Mouse (Mus musculus) stomach, adult 2 months (tissue): ENCODE results near the gene Hoxd3. TPM values are rescaled to one million over a fixed set of nuclear protein-coding genes. Genes with fewer than 3 reads are reported as not detected.

Experiments
- polyA plus RNA-seq: library from polyadenylated mRNA; depleted of rRNA; stranded (reverse); fragments of >200 nt; gene quantifications from 2 replicates; pipeline ENCODE4 v1.2.3, GENCODE M21; 2012; rRNA removed

The Hoxd3 gene
- 0.61 and 0.75 TPM in 2 replicates for polyA plus RNA-seq

GRCm38 (mm10) chr2:74711721-74712621, at the start of gene Hoxd3, which contains the start of gene Hoxd4:
Gene Hoxd3 (plus strand): TSS chr2:74711927.
Gene Hoxd4 (plus strand): TSS chr2:74711929.

GRCm38 (mm10) chr2:74667842-74668357, 43.8 kb upstream of the Hoxd3 start, which contains the start of gene Hoxd13:
Gene Hoxd13 (plus strand): TSS chr2:74668310.

GRCm38 (mm10) chr2:74674881-74675665, 36.7 kb upstream of the Hoxd3 start, which contains the start of gene Hoxd12:
Gene Hoxd12 (plus strand): TSS chr2:74675013.

GRCm38 (mm10) chr2:74678891-74679595, 32.7 kb upstream of the Hoxd3 start, which contains the start of gene Hoxd11:
Gene Hoxd11 (plus strand): TSS chr2:74679557.

GRCm38 (mm10) chr2:74691022-74691951, 20.4 kb upstream of the Hoxd3 start, which contains the start of gene Hoxd10:
Gene Hoxd10 (plus strand): TSS chr2:74691924.

GRCm38 (mm10) chr2:74697567-74698121, 14.1 kb upstream of the Hoxd3 start, which contains the start of gene Hoxd9:
Gene Hoxd9 (plus strand): TSS chr2:74697727.

GRCm38 (mm10) chr2:74704393-74704998, 7.2 kb upstream of the Hoxd3 start, which contains the start of gene Hoxd8:
Gene Hoxd8 (plus strand): TSS chr2:74704615.

GRCm38 (mm10) chr2:74726551-74726950, 14.8 kb downstream of the Hoxd3 start, which contains the start of gene Gm28230:
Gene Gm28230 (plus strand): TSS chr2:74726728.

GRCm38 (mm10) chr2:74762522-74763244, 51.0 kb downstream of the Hoxd3 start, which contains the start of gene Hoxd1:
Gene Hoxd1 (plus strand): TSS chr2:74762980.

Other genes starting within 250 kb of the Hoxd3 start
- gene Lnpk, start 132.5 kb upstream of the Hoxd3 start, polyA plus RNA-seq = 1.2 and 2.8 TPM in 2 replicates
- gene Evx2, start 52.4 kb upstream of the Hoxd3 start, polyA plus RNA-seq = not detected in 2 replicates
- gene Hoxd13, start 43.6 kb upstream of the Hoxd3 start, polyA plus RNA-seq = not detected in 2 replicates
- not detected in 2 replicates for gene Hoxd12, start 36.9 kb upstream of the Hoxd3 start, polyA plus RNA-seq
- not detected in 2 replicates for gene Hoxd11, start 32.4 kb upstream of the Hoxd3 start, polyA plus RNA-seq
- not detected in 2 replicates for gene Hoxd10, start 20.0 kb upstream of the Hoxd3 start, polyA plus RNA-seq
- 0.48 and 0.73 TPM in 2 replicates for gene Hoxd9, start 14.2 kb upstream of the Hoxd3 start, polyA plus RNA-seq
- 1.1 and 1.8 TPM in 2 replicates for gene Hoxd8, start 7.3 kb upstream of the Hoxd3 start, polyA plus RNA-seq
- 2.4 and 3.5 TPM in 2 replicates for gene Hoxd4, start within 50 bp of the Hoxd3 start, polyA plus RNA-seq
- 0.24 and 0.62 TPM in 2 replicates for gene Gm28230, start 14.8 kb downstream of the Hoxd3 start, polyA plus RNA-seq
- not detected in 2 replicates for gene Hoxd1, start 51.1 kb downstream of the Hoxd3 start, polyA plus RNA-seq
- 27.2 and 76.7 TPM in 2 replicates for gene Mtx2, start 113.9 kb downstream of the Hoxd3 start, polyA plus RNA-seq